Mouse (Mus musculus): ENCODE results near the gene Bach2. TPM values are rescaled to one million over a fixed set of nuclear protein-coding genes. Genes with fewer than 3 reads are reported as not detected.

Bach2 gene
- polyA plus RNA-seq, 1 experiment from 2014 or later, result 6.7 TPM

DNA sequence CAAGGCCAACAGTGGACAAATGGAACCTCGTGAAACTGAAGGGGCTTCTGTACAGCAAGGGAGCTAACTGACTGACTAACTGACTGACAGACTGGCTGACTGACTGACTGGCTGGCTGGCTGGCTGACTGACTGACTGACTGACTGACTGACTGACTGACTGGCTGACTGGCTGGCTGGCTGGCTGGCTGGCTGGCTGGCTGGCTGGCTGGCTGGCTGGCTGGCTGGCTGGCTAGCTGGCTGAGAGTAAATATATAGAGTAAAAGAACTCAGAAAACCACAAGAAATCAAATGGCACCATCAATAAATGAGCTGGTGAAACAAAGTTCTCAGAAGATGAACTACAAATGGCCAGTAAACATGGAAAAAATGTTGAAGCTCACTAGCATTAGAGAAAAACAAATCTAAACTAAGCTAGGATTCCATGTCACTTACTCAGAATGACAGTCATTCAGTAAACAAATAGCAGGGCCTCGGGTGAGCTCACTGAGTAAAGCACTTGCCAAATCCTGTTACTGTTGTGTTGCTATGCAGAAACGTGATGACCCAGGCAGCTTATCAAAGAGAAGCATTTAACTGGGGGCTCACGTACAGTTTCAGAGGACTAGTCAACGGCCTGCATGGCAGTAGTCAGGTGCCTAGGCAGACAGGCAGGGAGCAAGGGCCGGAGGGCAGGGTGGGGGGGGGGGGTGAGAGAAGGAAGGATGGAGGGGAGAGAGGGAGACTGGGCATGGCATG lies 280.4 kb downstream of the Bach2 start:
- H3K27ac ChIP-seq (ENCODE audit: low read depth), result no peak overlapping the region
- H3K4me1 ChIP-seq (replicated peaks; ENCODE audit: control insufficient read depth, insufficient read depth, low read length), result peaks cover 21% of the 10 kb centered on the region
- no peaks in the 10 kb centered on the region for H3K9me3 ChIP-seq (ENCODE audit: control insufficient read depth, low read length)
- 61% methylated on average over 6 of the region's 6 CpGs for WGBS
- H3K4me2 ChIP-seq (ENCODE audit: low read length), result no peak overlapping the region
- H3K27me3 ChIP-seq (replicated peaks; ENCODE audit: control insufficient read depth, insufficient read depth, low read length), result no peaks in the 10 kb centered on the region
- no peak overlapping the region for H3K4me3 ChIP-seq (ENCODE audit: low read depth, low read length)
- ATAC-seq (replicated peaks; ENCODE audit: low FRiP score, low TSS enrichment, low read depth), result no peak
- DNase-seq (ENCODE audit: low spot score), result peak; percentile 9
- H3K36me3 ChIP-seq (ENCODE audit: control insufficient read depth, insufficient read depth, low read length), result no peaks in the 10 kb centered on the region
- H3K9ac ChIP-seq (ENCODE audit: low read length), result no peak overlapping the region

DNA sequence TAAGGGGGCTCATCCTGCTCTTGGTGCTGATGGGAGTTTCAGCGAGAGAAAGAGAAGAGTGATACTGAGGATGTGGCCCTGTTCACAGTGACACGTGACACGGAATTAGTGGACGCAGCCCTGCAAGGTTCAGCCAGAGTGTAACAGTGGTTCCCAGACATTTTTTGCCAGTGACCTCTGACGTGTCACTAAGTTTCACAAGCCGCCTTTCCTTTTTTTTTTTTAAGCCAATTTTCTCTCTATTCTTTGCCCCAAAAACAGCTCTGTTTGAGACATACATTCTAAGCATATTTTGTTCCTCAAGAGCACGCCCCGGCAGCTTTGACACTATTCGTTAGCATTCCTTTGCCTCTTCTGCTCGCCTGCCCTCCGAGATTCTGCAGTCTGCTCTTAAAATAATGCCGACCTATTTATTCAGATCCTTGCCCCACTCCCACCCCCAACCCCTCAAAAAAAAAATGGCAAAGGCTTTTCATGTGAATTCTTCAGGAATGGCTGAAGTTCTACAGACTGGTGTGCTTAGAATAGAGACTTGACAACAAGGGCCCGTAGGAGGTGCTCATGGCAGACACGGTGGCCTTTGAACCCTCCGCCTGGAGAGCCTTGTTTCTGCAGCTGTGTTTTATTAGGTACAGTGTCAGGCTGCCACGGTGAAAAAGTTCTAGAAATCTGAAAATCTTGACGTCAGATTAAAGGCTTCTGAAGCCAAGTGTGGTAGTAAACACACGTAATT lies 282.2 kb downstream of the Bach2 start:
- DNase-seq (ENCODE audit: low spot score), result peak; percentile 52
- ATAC-seq (replicated peaks; ENCODE audit: low FRiP score, low TSS enrichment, low read depth), result no peak
- peaks cover 24% of the 10 kb centered on the region for H3K4me1 ChIP-seq (replicated peaks; ENCODE audit: control insufficient read depth, insufficient read depth, low read length)

DNA sequence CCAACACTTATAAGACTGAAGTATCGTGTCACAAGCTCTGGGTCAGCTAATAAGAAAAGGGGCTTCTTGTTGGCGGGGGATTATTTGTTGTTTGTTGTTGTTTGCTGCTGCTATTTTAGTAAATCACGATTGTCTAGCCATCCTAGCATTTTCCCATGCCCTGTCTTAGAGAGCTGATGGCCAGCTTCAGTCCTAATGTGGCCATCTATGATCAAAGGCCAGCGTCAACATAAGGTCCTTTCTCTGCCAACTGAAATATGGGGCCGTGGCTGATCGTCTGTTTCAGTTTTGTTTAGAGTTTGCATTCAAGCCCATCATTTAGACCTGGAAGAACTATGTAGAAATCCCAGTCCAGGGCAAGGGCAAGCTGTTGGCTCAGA lies 282.7 kb downstream of the Bach2 start:
- no peak for ATAC-seq (replicated peaks; ENCODE audit: low FRiP score, low TSS enrichment, low read depth)
- H3K4me3 ChIP-seq (ENCODE audit: low read depth, low read length), result no peak overlapping the region
- no peaks in the 10 kb centered on the region for H3K36me3 ChIP-seq (ENCODE audit: control insufficient read depth, insufficient read depth, low read length)
- 51% methylated on average over 6 of the region's 6 CpGs for WGBS
- H3K9me3 ChIP-seq (ENCODE audit: control insufficient read depth, low read length), result no peaks in the 10 kb centered on the region
- H3K27me3 ChIP-seq (replicated peaks; ENCODE audit: control insufficient read depth, insufficient read depth, low read length), result no peaks in the 10 kb centered on the region
- no peak overlapping the region for H3K4me2 ChIP-seq (ENCODE audit: low read length)
- peak; percentile 46 for DNase-seq (ENCODE audit: low spot score)
- H3K27ac ChIP-seq (ENCODE audit: low read depth), result 0 out of 2 replicates have a peak overlapping the region, but pooled peaks have one; percentile 14
- peaks cover 24% of the 10 kb centered on the region for H3K4me1 ChIP-seq (replicated peaks; ENCODE audit: control insufficient read depth, insufficient read depth, low read length)
- no peak overlapping the region for H3K9ac ChIP-seq (ENCODE audit: low read length)

More for the DNA sequence above, 282.2 kb downstream of the Bach2 start:
- peak overlapping the region; percentile 16; the same call in 1 of the 2 replicates for H3K27ac ChIP-seq (ENCODE audit: low read depth)
- no peak overlapping the region for H3K4me3 ChIP-seq (ENCODE audit: low read depth, low read length)
- no peaks in the 10 kb centered on the region for H3K9me3 ChIP-seq (ENCODE audit: control insufficient read depth, low read length)
- no peaks in the 10 kb centered on the region for H3K36me3 ChIP-seq (ENCODE audit: control insufficient read depth, insufficient read depth, low read length)
- no peak overlapping the region for H3K9ac ChIP-seq (ENCODE audit: low read length)
- H3K27me3 ChIP-seq (replicated peaks; ENCODE audit: control insufficient read depth, insufficient read depth, low read length), result no peaks in the 10 kb centered on the region
- WGBS, result 38% methylated on average over 18 of the region's 18 CpGs
- no peak overlapping the region for H3K4me2 ChIP-seq (ENCODE audit: low read length)

DNA sequence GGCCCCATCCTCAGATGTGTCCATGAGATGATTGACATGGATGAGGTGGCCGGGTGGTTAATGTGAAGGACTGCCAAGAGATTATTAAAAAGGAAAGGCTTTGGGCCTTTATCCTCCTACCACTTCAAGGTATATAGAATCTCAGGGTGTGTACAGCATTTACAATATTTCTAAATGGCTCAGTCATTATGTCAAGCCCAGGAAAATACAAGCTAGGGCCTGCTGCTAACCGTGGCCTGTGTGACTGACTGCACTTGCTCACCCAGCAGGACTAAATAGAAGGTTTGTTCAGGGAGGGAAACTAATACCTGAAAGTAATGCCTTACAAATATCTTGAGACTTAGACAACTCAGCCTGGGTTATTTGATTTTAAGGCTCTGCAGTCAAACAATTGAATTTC lies 283.4 kb downstream of the Bach2 start:
- ATAC-seq (replicated peaks; ENCODE audit: low FRiP score, low TSS enrichment, low read depth), result no peak
- DNase-seq (ENCODE audit: low spot score), result no peak
- 68% methylated on average over 2 of the region's 2 CpGs for WGBS
- Histone ChIP-seq H3K4me1 (replicated peaks; ENCODE audit: control insufficient read depth, insufficient read depth, low read length) (peaks cover 24% of the 10 kb centered on the region), H3K27ac (ENCODE audit: low read depth) (no peak overlapping the region), H3K4me3 (ENCODE audit: low read depth, low read length) (no peak overlapping the region), H3K4me2 (ENCODE audit: low read length) (no peak overlapping the region), H3K27me3 (replicated peaks; ENCODE audit: control insufficient read depth, insufficient read depth, low read length) (no peaks in the 10 kb centered on the region), H3K36me3 (ENCODE audit: control insufficient read depth, insufficient read depth, low read length) (no peaks in the 10 kb centered on the region), H3K9me3 (ENCODE audit: control insufficient read depth, low read length) (no peaks in the 10 kb centered on the region), H3K9ac (ENCODE audit: low read length) (no peak overlapping the region)

DNA sequence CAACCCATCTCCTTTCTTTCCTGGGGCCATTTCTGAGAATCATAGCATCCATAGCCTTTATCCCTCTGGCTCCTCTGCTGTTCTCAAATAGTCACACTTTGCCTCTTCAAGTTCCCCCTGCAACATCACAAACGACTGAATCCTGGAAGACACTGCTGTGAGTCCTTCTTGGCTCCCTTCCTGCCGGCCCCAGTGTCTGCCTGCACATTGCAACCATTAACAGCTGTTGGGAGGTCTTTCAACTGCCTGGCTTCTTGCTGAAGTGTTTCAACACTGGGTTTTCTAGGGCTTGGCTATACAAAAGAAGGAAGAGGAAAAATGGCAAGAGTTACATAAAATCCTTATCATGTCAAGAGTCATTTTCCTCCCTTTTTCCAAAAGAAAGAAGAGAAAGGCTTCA lies 285.7 kb downstream of the Bach2 start:
- Histone ChIP-seq H3K9me3 (ENCODE audit: control insufficient read depth, low read length) (no peaks in the 10 kb centered on the region), H3K27ac (ENCODE audit: low read depth) (peak overlapping the region; percentile 38; the same call in 1 of the 2 replicates), H3K36me3 (ENCODE audit: control insufficient read depth, insufficient read depth, low read length) (no peaks in the 10 kb centered on the region), H3K9ac (ENCODE audit: low read length) (no peak overlapping the region), H3K4me2 (ENCODE audit: low read length) (no peak overlapping the region), H3K27me3 (replicated peaks; ENCODE audit: control insufficient read depth, insufficient read depth, low read length) (no peaks in the 10 kb centered on the region), H3K4me3 (ENCODE audit: low read depth, low read length) (no peak overlapping the region), H3K4me1 (replicated peaks; ENCODE audit: control insufficient read depth, insufficient read depth, low read length) (peaks cover 24% of the 10 kb centered on the region)
- WGBS, result 24% methylated on average over 2 of the region's 2 CpGs
- peak; percentile 43 for DNase-seq (ENCODE audit: low spot score)
- ATAC-seq (replicated peaks; ENCODE audit: low FRiP score, low TSS enrichment, low read depth), result no peak

DNA sequence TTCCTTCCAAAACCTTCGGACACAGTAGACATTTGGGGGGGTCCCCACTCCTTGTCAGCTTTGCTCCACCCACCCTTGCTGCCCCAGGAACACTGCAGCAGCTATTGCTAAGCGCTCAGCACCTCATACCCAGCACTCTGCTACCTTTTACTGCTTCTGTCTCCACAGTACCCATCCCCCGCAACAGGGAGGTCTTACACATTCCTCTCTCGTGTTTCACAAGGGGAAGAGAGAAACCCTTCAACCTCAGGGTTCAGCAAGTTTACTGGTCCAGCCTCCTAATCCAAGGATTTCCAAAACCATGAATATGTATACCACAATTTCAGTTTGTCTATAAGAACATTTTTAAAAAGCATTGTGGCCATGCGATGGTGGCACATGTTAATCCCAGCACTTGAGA lies 286.4 kb downstream of the Bach2 start:
- Histone ChIP-seq H3K27me3 (replicated peaks; ENCODE audit: control insufficient read depth, insufficient read depth, low read length) (no peaks in the 10 kb centered on the region), H3K27ac (ENCODE audit: low read depth) (no peak overlapping the region), H3K9ac (ENCODE audit: low read length) (no peak overlapping the region), H3K4me1 (replicated peaks; ENCODE audit: control insufficient read depth, insufficient read depth, low read length) (peaks cover 20% of the 10 kb centered on the region), H3K9me3 (ENCODE audit: control insufficient read depth, low read length) (no peaks in the 10 kb centered on the region), H3K4me3 (ENCODE audit: low read depth, low read length) (no peak overlapping the region), H3K36me3 (ENCODE audit: control insufficient read depth, insufficient read depth, low read length) (no peaks in the 10 kb centered on the region), H3K4me2 (ENCODE audit: low read length) (no peak overlapping the region)
- 61% methylated on average over 5 of the region's 5 CpGs for WGBS
- ATAC-seq (replicated peaks; ENCODE audit: low FRiP score, low TSS enrichment, low read depth) (no peak), DNase-seq (ENCODE audit: low spot score) (no peak)

DNA sequence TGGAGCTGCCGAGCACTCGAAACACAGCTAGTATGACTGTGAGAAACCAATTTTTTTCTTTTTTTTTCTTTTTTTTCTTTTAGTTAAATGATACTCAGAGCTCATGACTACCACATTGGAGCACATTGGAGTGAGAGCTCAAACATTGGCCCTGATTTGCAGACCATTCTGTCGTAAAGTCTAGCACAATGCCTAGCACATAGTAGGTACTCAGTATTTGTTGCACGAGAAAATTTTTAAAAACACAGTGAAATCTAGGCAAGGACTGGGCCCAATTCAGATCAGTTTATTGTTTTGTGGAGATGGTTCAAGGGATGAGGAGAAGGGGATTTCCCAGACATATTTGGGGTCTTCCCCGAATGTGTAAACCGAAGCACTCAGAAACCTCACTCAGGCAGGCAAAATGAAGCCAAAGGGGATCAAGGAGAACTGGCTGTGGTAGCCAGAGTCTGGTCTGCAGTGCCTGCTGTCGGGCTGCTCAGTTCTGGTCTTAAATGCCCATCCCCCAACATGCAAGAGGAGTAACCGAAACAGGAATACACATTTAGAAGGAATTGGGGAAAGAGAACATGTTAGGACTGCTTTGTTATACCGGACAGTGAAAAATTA lies 287.7 kb downstream of the Bach2 start:
- no peak overlapping the region for H3K9ac ChIP-seq (ENCODE audit: low read length)
- ATAC-seq (replicated peaks; ENCODE audit: low FRiP score, low TSS enrichment, low read depth) (no peak), DNase-seq (ENCODE audit: low spot score) (peak; percentile 46)
- peaks cover 14% of the 10 kb centered on the region for H3K4me1 ChIP-seq (replicated peaks; ENCODE audit: control insufficient read depth, insufficient read depth, low read length)
- no peaks in the 10 kb centered on the region for H3K9me3 ChIP-seq (ENCODE audit: control insufficient read depth, low read length)
- H3K4me2 ChIP-seq (ENCODE audit: low read length), result no peak overlapping the region
- H3K36me3 ChIP-seq (ENCODE audit: control insufficient read depth, insufficient read depth, low read length), result no peaks in the 10 kb centered on the region
- H3K27me3 ChIP-seq (replicated peaks; ENCODE audit: control insufficient read depth, insufficient read depth, low read length), result no peaks in the 10 kb centered on the region
- H3K4me3 ChIP-seq (ENCODE audit: low read depth, low read length), result no peak overlapping the region
- no peak overlapping the region for H3K27ac ChIP-seq (ENCODE audit: low read depth)
- 71% methylated on average over 9 of the region's 9 CpGs for WGBS

DNA sequence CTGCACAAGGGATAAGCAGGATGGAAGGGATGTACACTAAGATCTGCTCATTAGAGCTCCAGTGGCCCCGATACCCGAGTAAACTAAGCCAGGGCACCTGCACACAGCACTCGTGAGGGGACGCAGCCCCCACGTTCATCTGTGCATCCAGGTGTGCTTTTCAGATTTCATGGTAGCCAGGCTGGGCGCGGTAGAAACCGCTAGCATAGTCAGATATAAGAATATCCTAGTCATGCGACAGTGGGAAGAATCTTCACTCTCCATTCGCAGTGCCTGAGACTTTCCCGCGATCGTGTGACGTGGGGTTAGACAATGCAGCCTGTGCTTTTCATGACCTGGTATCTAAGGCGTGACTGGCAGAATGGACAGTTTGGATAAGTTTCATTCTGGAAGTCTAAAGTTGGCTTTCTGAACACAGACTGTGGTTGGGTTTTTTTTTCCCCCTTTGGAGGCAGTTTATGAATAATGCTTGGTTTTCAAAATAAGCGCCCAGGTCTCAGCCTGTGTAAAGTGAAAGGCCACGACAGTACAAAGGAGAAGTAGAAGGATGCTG lies 290.9 kb downstream of the Bach2 start:
- Histone ChIP-seq H3K36me3 (ENCODE audit: control insufficient read depth, insufficient read depth, low read length) (no peaks in the 10 kb centered on the region), H3K9ac (ENCODE audit: low read length) (no peak overlapping the region), H3K4me3 (ENCODE audit: low read depth, low read length) (no peak overlapping the region), H3K27me3 (replicated peaks; ENCODE audit: control insufficient read depth, insufficient read depth, low read length) (no peaks in the 10 kb centered on the region), H3K27ac (ENCODE audit: low read depth) (no peak overlapping the region), H3K9me3 (ENCODE audit: control insufficient read depth, low read length) (no peaks in the 10 kb centered on the region), H3K4me1 (replicated peaks; ENCODE audit: control insufficient read depth, insufficient read depth, low read length) (peaks cover 16% of the 10 kb centered on the region), H3K4me2 (ENCODE audit: low read length) (no peak overlapping the region)
- peak; percentile 44 for DNase-seq (ENCODE audit: low spot score)
- WGBS, result 90% methylated on average over 17 of the region's 17 CpGs
- no peak for ATAC-seq (replicated peaks; ENCODE audit: low FRiP score, low TSS enrichment, low read depth)

Data from intestine, embryonic 14.5 days (tissue).